Mouse (Mus musculus) bone marrow, adult 2 months (tissue): ENCODE results near the gene Gpatch2l.

Source experiments
- CTCF ChIP-seq: fragments of 200-500 bp; IDR thresholded peaks from 2 replicates; pipeline ENCODE4 v1.5.1; 2011; ENCODE audit warnings: low read length, control low read depth; ENCODE audit not compliant: control insufficient read depth, insufficient read depth
- POLR2A ChIP-seq: fragments of 200-500 bp; IDR thresholded peaks from 2 replicates; pipeline ENCODE4 v1.6.1; 2011; ENCODE audit warnings: low read depth, mild to moderate bottlenecking, control low read depth, low read length, borderline replicate concordance; ENCODE audit not compliant: control insufficient read depth

DNA sequence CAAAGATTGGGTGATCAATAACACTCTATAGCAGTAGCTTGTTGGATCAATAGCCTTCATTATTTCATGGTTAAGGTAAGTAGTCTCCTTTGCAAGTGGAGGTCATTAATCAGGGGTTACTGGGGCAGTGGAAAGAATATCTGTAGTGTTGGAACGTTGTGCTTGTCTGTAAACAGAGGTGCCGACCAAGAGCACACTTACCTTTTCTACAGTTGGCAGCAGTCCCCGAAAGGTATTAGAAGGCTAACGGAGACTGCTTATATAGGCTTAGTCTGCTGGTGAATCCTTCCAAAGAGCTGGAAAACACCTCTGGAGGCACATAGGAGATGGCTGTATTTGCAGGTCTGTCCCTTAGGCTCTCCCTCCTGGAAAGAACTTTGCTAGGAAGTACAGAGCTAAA, 8.5 kb downstream of the Gpatch2l start:
- TF ChIP-seq CTCF: no peak
- no peak for TF ChIP-seq POLR2A
